Mouse (Mus musculus) adrenal gland, postnatal 36 days (tissue): ENCODE data around the gene Tyk2. TPM values are rescaled to one million over a fixed set of nuclear protein-coding genes. Genes with fewer than 3 reads are reported as not detected.
A peak's percentile ranks its signal among the peaks of the same experiment; 100 is the strongest.

Experiments
- DNase-seq, 2 experiments: peaks; one replicate each; pipeline ENCODE4 v3.0.0; 2021; ENCODE audit warnings: mixed read lengths in 1 of 2
- long read RNA-seq, 2 experiments: library from polyadenylated mRNA; stranded (forward); transcript quantifications; one replicate each; pipeline ENCODE4 v2.0.0; 2021; ENCODE audit warnings: borderline sequencing depth in 2 of 2
- total RNA-seq, 2 experiments: library from RNA; stranded (reverse); gene quantifications; 2 replicates each; pipeline ENCODE4 v1.2.3; 2021

Gene Tyk2
- 10 to 100 TPM; 14.6 to 15.2 TPM for total RNA-seq
- long read RNA-seq, experiment 1, partial matches to known transcripts, result 6 of 10 reads
- long read RNA-seq, experiment 1, other reads (novel, unspliced or antisense), result 3 of 10 reads
- long read RNA-seq, experiment 2, partial matches to known transcripts, result 3 of 7 reads
- long read RNA-seq, experiment 2, other reads (novel, unspliced or antisense), result 3 of 7 reads

DNA sequence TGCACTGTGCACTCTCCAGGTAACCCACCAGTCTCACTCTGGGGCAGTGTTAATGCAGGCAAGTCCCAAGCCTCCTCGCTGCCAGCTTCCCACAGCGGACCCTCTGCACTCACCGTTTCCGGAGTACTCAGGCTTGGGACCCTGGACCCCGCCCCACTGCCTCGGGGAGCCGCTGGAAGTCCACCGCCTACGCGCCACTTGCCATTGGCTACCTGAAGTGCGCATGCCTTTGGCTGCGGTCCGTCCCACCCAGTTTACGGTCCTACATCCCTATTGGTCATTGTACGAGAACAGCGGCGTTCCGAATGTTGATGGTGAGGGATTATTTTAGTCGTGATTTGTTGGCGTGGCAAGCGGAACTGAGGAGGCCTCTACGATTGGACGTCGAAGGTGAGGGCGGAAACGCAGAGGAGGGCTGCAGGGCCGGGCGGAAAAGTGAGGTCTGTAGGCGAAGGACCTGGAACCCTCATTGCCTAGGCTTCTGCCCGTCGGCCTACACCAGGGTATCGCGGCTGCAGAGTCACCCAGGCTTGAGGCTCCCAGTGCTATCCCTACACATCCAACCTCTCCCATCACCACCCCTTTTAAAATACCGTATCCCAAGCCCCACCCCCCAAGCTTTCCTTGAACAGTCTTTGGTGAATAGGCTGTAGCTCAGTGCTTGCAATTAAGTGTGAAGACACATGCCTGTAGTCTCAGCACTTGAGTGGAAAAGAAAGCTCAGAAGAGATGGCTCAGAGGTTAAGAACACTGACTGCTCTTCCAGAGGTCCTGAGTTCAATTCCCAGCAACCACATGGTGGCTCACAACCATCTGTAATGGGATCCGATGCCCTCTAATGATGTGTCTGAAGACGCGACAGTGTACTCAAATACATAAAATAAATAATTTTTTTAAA, at the start of gene Tyk2:
Gene Tyk2, minus strand, starts transcription at position 185 of the 898 bp plus-strand sequence.
- peak; percentile 93 to 94 for DNase-seq

- no peak for DNase-seq
These were observed 49.8 kb upstream of the Tyk2 start for GRCm38 (mm10) chr9:21180841-21181240.

DNA sequence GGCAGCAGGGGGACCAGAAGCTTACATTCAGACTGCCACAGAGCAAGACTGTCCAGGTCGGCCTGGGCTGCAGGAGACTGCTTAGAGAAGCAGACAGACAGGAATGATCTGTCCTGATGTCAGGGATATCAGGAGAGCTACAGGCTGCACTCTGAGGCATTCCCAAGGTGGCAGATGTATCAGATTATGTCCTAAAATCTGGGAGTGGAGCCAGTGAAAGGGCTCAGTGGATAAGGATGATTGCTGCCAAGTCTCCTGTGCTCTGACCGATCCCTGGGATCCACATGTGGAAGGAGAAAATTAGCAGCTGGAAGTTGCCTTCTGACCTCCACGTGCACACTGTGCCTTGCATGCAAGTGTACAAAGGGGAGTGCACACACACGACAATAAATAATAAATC, 49.4 kb upstream of the Tyk2 start:
- no peak for DNase-seq

- DNase-seq, result no peak
These were observed 41.3 kb upstream of the Tyk2 start for GRCm38 (mm10) chr9:21172364-21172763.

DNA sequence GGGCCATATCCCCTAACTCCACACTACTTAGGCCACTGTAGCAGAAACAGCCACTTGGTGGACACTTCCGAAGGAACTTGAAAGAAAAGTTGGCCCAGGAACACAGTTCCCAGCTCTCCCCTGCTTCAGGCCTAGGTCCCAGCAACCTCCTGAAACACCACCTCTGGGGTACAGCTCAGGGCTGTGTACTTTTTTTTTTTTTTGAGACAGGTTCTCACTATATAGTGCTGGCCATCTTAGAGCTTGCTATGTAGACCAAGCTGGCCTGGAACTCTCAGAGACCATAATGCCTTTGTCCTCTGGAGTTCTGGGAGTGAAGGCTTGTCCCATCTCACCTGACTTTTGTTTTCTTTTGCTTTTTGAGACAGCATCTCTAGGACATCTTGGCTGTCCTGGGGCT, 38.1 kb upstream of the Tyk2 start:
- no peak for DNase-seq

- DNase-seq, result peak; percentile 81 to 90
These were observed 37.4 kb upstream of the Tyk2 start for GRCm38 (mm10) chr9:21168161-21169123.

DNA sequence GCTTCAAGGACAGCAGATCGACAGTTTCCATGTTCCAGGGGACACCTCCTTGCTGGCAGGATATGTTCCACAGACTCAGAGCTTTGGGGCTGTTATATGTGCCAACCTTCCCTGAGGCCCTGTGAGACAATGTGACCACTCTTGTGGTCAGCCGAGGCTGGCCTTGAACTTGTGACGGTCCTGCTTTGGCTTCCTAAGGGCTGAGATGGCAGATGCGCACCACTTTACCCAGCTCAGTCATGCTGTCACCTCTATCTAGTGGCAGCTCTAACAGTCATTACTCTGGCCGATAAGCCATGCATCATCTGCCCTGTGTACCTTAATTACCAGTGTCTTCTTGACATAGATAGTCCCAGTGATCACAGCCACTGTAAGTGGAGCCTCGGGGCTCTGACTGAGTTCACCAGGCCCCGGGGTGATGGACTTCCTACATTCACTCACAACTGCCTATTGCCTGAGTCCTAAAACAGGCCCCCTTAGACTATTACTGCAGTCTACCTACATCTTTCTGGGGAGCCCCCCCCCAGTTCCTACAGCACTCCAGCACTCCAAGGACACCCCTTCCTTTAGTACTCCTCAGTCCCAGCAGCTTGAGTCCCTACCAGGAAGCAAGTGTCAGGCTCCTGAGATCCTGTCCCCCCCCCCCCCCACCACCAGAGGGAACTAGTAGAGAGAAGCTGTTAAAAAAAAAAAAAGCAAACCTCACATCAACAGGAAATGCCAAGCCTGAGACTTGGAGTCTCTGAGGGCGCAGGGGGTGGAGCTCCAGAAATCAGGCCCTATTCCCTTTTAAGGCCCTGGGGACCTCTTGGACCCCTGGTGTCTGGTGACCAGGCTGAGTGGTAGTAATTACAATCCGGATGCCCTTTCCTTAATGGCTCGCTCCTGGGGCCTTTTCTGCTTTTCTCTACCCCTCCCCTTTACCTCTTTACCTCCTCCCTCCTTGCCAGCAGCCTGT, 36.4 kb upstream of the Tyk2 start:
- peak; percentile 34 to 46 for DNase-seq

DNA sequence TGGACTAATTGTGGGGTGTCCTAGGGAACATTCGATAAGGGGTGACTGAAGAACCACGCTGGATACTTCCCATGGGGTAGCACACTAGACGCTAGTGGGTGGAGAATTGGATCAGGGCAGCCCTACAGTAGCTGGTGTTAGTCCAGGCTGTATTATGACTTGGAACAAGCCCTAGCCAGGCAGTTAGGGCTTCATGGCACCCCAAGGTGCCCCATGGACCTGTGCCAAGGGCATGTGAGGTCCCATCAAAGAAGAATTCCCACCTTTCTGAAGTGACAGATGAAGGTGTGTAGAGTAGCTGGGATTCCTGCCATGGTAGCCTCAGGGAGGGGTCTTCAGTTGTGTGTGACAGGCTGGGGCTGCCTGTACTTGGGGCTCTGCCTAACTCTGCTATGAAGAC, 35.5 kb upstream of the Tyk2 start:
- DNase-seq, result no peak

DNA sequence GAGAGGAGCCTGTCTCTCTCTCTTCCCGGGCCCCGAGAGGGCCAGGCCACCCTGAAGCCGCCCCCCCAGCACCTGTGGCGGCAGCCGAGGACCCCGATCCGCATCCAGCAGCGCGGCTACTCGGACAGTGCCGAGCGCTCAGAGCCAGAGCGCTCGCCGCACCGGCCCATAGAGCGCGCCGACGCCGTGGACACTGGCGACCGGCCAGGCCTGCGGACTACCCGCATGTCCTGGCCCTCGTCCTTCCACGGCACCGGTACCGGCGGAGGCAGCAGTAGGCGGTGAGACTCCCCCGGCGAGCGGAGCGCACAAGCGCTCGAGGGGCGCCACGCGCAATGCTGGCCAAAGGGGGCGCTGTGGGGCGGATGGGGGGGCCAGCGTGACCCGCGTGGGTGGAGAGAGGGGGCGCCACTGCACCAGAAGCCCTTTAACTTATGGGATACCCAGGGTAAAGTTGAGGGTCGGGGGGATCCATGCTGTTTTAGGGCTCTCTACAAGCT, 35.0 kb upstream of the Tyk2 start:
- DNase-seq, result peak; percentile 59 to 74

GRCm38 (mm10) chr9:21165041-21165951, 34.3 kb upstream of the Tyk2 start, which contains the start of gene Pde4a:
TSS of gene Pde4a (plus strand) at chr9:21165714.
- peak; percentile 52 to 55 for DNase-seq

GRCm38 (mm10) chr9:21164072-21164471, 33.0 kb upstream of the Tyk2 start:
- DNase-seq, result peak; percentile 68

DNA sequence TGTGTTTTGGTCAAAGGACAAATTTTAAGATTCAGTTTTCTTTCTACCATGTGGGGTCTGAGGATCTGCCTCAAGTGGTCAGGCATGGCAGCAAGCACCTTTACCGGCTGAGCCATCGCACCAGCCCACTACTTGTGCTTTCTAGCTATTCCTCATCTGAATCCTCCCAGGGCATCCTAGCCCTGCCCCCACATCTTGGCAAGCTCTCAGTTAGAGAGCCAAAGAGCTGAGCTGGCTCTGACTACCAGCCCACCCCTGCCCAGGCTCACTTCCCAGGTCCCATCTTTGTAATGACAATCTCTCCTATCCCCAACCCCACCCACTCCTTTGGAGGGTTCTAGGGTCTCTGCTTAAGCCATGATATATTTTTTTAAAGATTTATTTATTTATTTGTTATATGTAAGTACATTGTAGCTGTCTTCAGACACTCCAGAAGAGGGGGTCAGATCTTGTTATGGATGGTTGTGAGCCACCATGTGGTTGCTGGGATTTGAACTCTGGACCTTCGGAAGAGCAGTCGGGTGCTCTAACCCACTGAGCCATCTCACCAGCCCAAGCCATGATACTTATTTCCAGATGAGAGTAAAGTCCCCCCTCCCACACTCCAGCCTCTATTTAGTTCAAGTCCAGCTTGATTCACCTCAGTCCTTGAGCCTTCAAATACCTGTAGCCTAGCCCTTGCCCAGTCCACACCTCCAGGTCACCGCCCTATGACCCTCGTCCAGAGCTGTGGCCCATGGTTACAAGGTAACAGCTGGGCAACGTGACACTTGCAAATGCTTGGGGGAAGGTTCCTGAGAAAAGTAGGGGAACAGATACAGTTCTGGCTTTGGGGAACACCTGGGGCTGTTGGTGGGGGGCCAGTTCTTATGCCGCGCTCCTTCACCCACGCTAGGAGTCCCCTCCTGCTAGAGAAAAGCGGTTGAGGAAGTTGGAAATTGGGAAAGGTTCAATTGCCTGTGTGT, 32.3 kb upstream of the Tyk2 start:
- no peak for DNase-seq

DNA sequence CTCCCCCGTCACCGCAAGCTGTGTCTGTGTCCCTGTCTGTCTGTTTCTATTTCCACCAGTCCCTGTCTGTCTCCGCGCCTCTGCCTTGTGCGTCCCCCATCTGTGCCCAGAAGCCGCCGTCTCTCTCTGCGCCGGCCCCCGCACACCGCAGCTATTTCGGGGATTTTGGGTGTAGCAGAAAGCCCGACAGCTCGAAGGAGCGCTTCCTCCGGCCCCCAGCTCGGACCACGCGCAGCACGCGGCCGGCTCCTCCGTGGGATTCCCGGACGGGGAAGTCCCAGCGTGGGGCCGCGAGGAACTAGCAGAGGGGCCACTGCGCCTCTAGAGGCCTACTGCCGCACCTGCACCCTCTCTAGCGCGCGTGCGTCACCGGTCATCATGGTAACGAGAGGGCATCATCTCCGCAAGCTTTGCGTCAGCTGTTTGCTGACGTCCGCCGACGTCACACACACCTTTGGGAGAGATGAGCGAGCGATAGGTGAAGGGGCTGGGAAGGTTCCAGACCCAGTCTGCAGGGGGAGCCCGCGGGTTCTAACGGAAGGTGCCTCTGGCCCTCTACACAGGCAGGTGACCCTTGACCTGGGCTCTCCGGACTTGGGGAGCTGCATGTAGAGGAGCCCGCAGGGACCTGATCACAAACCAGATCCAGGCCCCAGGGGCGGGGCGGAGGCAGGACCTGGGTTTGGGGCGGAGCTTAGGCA, 30.3 kb upstream of the Tyk2 start:
- DNase-seq, result peak; percentile 90

GRCm38 (mm10) chr9:21154787-21155186, 23.7 kb upstream of the Tyk2 start:
- DNase-seq, result no peak

- no peak for DNase-seq
These were observed 22.8 kb upstream of the Tyk2 start for GRCm38 (mm10) chr9:21153833-21154232.

GRCm38 (mm10) chr9:21153331-21153730, 22.3 kb upstream of the Tyk2 start:
- DNase-seq, result no peak

DNA sequence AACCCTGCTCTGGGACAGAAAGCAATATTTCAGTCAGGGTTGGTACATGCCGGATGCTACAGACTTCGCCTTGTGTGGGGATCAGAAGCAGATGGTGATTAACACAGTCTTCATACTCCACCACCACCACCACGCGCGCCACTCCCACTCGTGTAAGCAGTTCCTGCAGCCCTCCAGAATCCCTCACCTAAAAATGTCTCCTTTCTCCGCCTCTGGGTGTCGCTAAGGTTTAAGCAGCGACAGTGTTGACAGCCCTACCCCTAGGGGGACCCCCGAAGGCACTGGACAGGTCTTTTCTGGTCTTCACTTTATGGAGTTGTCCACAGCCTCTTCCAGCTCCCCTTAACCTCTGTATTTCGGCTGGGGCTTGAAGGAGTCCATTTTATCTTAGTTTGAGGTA, 21.7 kb upstream of the Tyk2 start:
- peak in 1 of 2 experiments; percentile 59 for DNase-seq
